Mouse (Mus musculus): ENCODE results near the gene Gm5134. TPM values are rescaled to one million over a fixed set of nuclear protein-coding genes. Genes with fewer than 3 reads are reported as not detected.

Gm5134 gene
- total RNA-seq, 2 experiments from 2014 or later = not detected

DNA sequence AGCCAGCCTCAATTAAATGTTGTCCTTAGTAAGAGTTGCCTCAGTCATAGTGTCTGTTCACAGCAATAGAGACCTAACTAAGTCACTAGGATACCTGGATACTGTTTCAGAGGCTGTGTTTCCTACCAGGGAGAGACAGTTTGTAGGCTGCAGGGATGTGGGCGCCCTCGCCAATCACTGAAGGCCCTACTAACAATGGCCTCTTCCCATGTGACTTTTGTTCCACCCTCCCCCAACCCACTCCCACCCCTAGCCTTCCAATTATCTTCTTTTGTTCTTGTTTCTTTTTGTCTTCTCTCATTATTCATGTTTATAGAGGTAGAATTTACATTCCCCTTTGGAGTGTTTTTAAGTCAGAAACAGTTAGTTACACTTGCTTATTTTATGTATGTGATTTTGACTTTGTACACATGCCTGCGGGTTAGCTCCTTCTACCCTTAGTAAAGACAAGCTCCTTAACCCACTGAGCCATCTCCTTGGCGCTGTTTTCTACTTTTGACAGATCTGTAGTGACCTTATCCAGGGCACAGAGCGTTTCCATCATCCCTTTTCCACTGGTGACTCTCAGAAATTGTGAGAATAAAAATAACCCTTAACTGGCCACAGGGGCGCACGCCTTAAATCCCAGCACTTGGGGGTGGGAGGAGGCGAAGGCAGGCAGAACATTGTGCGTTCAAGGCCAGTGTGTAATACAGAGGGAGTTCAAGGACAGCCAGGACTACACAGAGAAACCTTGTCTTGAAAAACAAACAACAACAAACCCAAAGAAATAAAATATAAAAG, 13.1 kb upstream of the Gm5134 start:
- intact Hi-C loops (cut with DNase I) = no loop called here
- no peak for TF ChIP-seq CTCF (IDR thresholded peaks at IDR 0.05)
- no peak overlapping the region for H3K27ac ChIP-seq
- no peak for DNase-seq (ENCODE audit: extremely low spot score in 1 of 2, low spot score in 2 of 2)
- no peak overlapping the region for H3K4me3 ChIP-seq

DNA sequence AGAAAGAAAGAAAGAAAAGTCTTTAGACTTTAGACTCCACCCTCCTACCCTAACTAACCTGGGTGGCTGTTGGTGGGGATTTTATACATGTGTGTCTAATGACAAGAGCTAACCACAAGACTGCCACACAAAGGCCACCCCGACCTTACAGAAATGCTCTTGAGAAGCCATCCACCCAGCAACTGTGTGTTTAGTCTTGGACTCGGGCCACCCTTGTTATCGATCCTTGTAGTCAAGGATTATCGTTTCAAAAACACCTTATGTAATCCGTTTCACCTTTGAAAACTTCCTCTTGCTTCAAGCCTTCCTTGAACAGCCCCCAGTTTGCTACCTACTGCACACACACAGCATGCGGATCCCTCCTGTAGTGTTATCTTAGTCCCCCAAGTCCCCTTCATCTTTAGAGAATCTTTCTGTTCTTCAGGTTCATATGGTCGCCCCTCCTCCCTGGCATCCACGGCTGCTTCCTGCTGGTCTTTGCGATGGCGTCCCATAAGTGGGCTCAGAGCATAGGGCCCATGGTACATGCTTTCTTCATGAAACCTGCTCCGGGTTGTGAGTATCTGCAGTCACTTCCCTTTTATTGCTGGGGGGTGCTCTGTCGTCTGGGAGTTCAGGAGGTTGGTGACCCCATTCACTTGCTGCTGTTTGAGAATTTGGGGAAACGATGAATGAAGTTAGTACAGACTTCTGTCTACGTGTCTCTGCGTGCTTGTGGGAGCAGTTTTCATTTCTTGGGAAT, 11.4 kb upstream of the Gm5134 start, which contains the start of gene Vpreb3:
Gene Vpreb3, plus strand, starts transcription at position 322 of the 742 bp plus-strand sequence.
- Histone ChIP-seq H3K27ac (no peak within 1 kb of the TSS), H3K4me3 (no peak within 1 kb of the TSS)
- intact Hi-C loops (cut with DNase I) = no loop called here
- no peak for TF ChIP-seq CTCF (IDR thresholded peaks at IDR 0.05)
- no peak for DNase-seq (ENCODE audit: extremely low spot score in 1 of 2, low spot score in 2 of 2)

- H3K4me3 ChIP-seq = no peak overlapping the region
- no peak for TF ChIP-seq CTCF (IDR thresholded peaks at IDR 0.05)
- intact Hi-C loops (cut with DNase I) = no loop called here
- H3K27ac ChIP-seq = no peak overlapping the region
- DNase-seq (ENCODE audit: extremely low spot score in 1 of 2, low spot score in 2 of 2) = no peak
Observed at GRCm38 (mm10) chr10:75944066-75944772, 10.1 kb upstream of the Gm5134 start.

- DNase-seq (ENCODE audit: extremely low spot score in 1 of 2, low spot score in 2 of 2) = no peak
- TF ChIP-seq CTCF (IDR thresholded peaks at IDR 0.05) = no peak
- intact Hi-C loops (cut with DNase I) = no loop called here
- Histone ChIP-seq H3K4me3 (no peak overlapping the region), H3K27ac (no peak overlapping the region)
Observed at GRCm38 (mm10) chr10:75945213-75945612, 9.1 kb upstream of the Gm5134 start.

DNA sequence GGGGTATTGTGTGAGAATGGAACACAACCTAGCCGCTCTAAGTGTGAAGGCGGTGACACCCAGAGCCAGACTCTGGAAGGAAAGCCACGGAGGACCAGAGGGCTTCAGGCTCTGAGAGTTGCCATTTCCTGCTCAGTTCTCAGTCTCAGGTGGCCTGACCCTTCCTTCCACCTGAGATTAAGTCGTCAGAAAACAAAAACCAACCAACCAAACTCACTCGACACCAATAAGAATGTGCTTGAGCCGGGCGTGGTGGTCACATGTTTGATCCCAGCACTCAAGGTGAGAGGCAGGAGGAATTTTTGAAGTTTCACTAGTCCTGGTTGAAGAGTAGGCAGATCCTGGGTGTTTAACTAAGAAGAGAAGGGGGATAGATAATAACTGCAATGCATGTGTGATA, 8.4 kb upstream of the Gm5134 start:
- no peak overlapping the region for H3K27ac ChIP-seq
- H3K4me3 ChIP-seq = no peak overlapping the region
- intact Hi-C loops (cut with DNase I) = no loop called here
- DNase-seq (ENCODE audit: extremely low spot score in 1 of 2, low spot score in 2 of 2) = no peak
- TF ChIP-seq CTCF (IDR thresholded peaks at IDR 0.05) = no peak

DNA sequence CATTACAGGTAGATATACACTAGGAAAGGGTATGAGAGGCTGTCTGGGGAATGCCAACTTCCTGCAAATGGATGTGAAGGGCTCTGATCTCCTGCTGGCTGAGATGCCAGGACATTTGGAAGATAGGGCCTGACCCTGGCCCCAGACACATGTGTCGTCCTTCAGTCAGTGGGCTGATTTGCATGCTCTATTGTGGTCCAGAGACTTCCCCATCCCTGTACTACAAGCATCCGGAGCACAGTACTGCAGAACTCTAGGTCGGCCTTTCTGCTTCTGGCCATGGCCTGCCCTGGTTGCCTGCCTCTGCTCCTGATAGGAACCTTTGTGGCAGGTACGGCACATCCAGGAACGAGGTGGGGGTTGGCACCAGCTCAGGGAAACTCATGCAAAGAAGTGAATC, 6.2 kb upstream of the Gm5134 start:
- Histone ChIP-seq H3K27ac (no peak overlapping the region), H3K4me3 (no peak overlapping the region)
- no peak for TF ChIP-seq CTCF (IDR thresholded peaks at IDR 0.05)
- intact Hi-C loops (cut with DNase I) = no loop called here
- DNase-seq (ENCODE audit: extremely low spot score in 1 of 2, low spot score in 2 of 2) = no peak

DNA sequence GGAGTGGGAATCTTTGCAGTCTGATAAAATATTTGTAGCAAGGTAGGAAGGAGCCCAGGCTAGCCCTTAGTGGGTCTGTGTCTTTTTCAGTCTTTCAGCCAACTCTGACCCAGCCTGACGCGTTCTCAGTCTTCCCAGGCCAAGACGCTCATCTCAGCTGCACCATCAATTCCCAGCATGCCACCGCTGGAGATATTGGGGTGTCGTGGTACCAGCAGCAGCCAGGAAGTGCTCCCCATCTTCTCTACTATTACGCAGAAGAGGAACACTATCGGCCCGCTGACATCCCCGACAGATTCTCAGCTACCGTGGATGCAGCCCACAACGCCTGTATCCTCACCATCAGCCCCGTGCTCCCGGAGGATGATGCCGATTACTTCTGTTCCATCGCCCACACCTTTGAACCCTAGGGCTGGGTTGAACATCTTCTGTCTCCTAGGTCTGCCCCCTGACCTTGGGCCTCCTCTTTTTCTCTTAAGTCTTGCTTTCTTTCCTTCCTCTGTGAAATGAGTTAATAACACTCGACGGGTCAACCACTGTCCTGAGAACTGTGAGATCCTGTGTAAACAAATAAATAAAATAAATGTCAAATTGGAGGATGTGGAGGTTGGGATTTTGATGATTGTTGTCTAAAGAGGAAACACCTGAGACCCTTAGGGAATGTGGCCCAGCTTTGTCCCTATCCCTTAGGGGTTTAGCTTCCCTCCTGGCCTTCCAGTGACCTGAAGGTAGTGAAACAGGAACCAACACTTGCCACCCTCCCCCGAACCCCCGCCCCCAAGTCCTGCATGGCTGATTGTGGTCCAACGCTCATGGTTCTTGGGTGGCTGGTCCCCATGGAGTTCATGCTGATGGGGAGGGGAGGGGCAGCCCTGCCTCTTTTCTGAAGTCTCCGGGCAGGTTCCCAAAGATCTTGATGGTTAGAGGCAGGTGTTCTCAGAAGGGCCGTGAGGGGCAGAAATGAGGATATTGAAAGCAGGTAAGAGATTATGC, 5.0 kb upstream of the Gm5134 start:
- DNase-seq (ENCODE audit: extremely low spot score in 1 of 2, low spot score in 2 of 2) = no peak
- no peak overlapping the region for H3K4me3 ChIP-seq
- H3K27ac ChIP-seq = no peak overlapping the region
- TF ChIP-seq CTCF (IDR thresholded peaks at IDR 0.05) = no peak
- intact Hi-C loops (cut with DNase I) = loop anchor here (2.0 to 10.0 kb wide), 3 partner anchors 29 to 765 kb away; partner anchors contain the start of gene Smarcb1

GRCm38 (mm10) chr10:75950791-75951210, 3.5 kb upstream of the Gm5134 start:
- intact Hi-C loops (cut with DNase I) = loop anchor here (1.0 to 10.0 kb wide), 6 partner anchors 30 to 766 kb away; partner anchors contain the start of gene Smarcb1
- no peak overlapping the region for H3K27ac ChIP-seq
- peak overlapping the region; percentile 37 for H3K4me3 ChIP-seq
- no peak for TF ChIP-seq CTCF (IDR thresholded peaks at IDR 0.05)
- DNase-seq (ENCODE audit: extremely low spot score in 1 of 2, low spot score in 2 of 2) = no peak

DNA sequence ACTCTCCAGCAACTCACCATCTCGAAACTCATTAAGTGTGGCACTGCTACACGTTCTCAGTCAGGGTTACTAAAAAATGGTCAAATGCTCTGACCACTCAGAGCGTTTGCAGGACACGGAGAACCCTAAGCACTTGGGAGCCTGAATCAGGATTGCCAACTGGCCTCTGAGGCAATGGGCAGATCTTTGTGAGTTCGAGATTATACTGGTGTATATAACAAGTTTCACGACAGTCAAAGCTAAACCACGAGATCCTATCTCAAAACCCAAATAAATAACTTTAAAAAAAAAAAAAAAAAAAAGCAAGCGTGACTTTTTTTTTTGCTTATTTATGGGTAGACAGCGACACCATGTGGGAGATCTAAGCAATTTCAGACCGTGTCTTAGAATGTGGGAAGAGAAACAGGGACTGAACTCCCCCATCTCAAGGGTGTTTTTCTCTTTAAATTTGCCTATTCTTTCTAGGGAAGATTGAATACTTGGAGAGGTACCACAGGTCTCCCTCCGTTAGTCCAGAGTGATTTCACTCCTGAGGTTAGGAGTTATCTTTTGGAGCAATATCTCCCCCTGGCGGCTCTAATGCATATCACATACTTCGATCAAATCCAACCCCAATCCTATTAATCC, 2.8 kb upstream of the Gm5134 start:
- Histone ChIP-seq H3K4me3 (peak overlapping the region; percentile 37), H3K27ac (no peak overlapping the region)
- DNase-seq (ENCODE audit: extremely low spot score in 1 of 2, low spot score in 2 of 2) = no peak
- peak; percentile 78 for TF ChIP-seq CTCF (IDR thresholded peaks at IDR 0.05)
- intact Hi-C loops (cut with DNase I) = loop anchor here (1.0 to 10.0 kb wide), 6 partner anchors 31 to 767 kb away; partner anchors contain the start of gene Smarcb1

DNA sequence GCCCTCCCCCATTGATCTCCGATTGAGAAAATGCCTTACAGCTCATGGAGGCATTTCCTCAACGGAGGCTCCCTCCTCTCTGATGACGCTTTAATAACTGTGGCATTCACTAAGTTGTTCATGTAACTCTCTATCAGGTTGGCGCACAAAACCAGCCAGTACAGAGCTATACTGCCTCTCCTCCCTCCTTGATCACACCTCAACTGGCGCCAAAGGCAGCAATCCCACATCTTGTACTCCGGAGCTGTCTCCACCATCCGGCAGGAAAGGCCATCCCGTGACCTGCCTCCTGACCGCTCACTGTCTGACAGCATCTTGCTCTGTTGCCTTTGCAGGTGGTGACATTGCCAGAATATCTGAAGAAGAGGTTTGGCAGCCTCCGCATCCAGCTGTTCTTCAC, 19.5 kb downstream of the Gm5134 start:
- intact Hi-C loops (cut with DNase I) = loop anchor here (10.0 kb wide), 1 partner anchor 231 kb away; no protein-coding TSS in a partner anchor
- Histone ChIP-seq H3K27ac (no peak overlapping the region), H3K4me3 (no peak overlapping the region)
- DNase-seq (ENCODE audit: extremely low spot score in 1 of 2, low spot score in 2 of 2) = no peak
- TF ChIP-seq CTCF (IDR thresholded peaks at IDR 0.05) = no peak
